10 mouse cellular contexts compared by ENCODE assay signal in genomic region chr3:41201782-41202181, GRCm38 (mm10).
DNase-seq lines count a peak whose midpoint lies in the region; ATAC-seq and TF ChIP-seq lines count a peak whose summit lies in the region.
"Had no signal": no experiment of that assay in that cellular context is flagged by ENCODE, and none has a peak within 500 bp of the region (broad histone marks: within the 10 kb centered on the region; RNA-seq: fewer than 3 reads in every experiment).

No protein-coding gene starts in this region.

- H3K36me3 ChIP-seq in lung, embryonic 14.5 days (ENCODE audit: insufficient read depth): no peaks in the 10 kb centered on the region
- no peaks in the 10 kb centered on the region for H3K36me3 ChIP-seq in small intestine, adult 2 months (ENCODE audit: control insufficient read depth, insufficient read depth, low read length)
- H3K36me3 ChIP-seq: G1E had no signal

- DNase-seq in embryo, embryonic 10 days (ENCODE audit: low spot score): peak; percentile 57
- no peak for DNase-seq in embryo, embryonic 9.5 days (ENCODE audit: extremely low spot score)
- peak; percentile 68 for DNase-seq in lung, embryonic 14.5 days
- no peak for DNase-seq in lung, postnatal 14 days
- DNase-seq in gastrocnemius, postnatal 14 days: no peak
- DNase-seq in MN1 (ENCODE audit: low spot score): no peak
- DNase-seq: lung, adult 2 months had no signal

- H3K4me1 ChIP-seq in lung, embryonic 14.5 days (ENCODE audit: insufficient read depth): no peaks in the 10 kb centered on the region
- no peaks in the 10 kb centered on the region for H3K4me1 ChIP-seq in bone marrow, adult 2 months (ENCODE audit: control insufficient read depth, insufficient read depth, low read length)
- H3K4me1 ChIP-seq in small intestine, adult 2 months (ENCODE audit: control insufficient read depth, insufficient read depth, insufficient read length, low read length): no peaks in the 10 kb centered on the region

- peak; percentile 50 for TF ChIP-seq CTCF in lung, embryonic 14.5 days (IDR thresholded peaks at IDR 0.05; ENCODE audit: low read depth)
- peak; percentile 54; the same call in 1 of the 2 replicates for TF ChIP-seq CTCF in bone marrow, adult 2 months (IDR thresholded peaks at IDR 0.05; ENCODE audit: control insufficient read depth, insufficient read depth, low read length)
- peak; percentile 43; the same call in 1 of the 2 replicates for TF ChIP-seq CTCF in small intestine, adult 2 months (IDR thresholded peaks at IDR 0.05; ENCODE audit: extremely low read depth, insufficient read length, insufficient replicate concordance, low read depth, low read length)

- H3K9me3 ChIP-seq in lung, embryonic 14.5 days (ENCODE audit: low read depth, low read length): no peaks in the 10 kb centered on the region
- H3K9me3 ChIP-seq: G1E had no signal

- no peak for TF ChIP-seq POLR2A in bone marrow, adult 2 months (IDR thresholded peaks at IDR 0.05; ENCODE audit: borderline replicate concordance, control insufficient read depth, low read depth, low read length)
- TF ChIP-seq POLR2A in small intestine, adult 2 months (IDR thresholded peaks at IDR 0.05; ENCODE audit: low read depth, low read length): no peak

- ATAC-seq in lung, embryonic 14.5 days (ENCODE audit: insufficient read depth): no peak

- no peak overlapping the region for H3K9ac ChIP-seq in lung, embryonic 14.5 days

- no peak overlapping the region for H3K27ac ChIP-seq in lung, embryonic 14.5 days (ENCODE audit: low read depth)
- no peak overlapping the region for H3K27ac ChIP-seq in bone marrow, adult 2 months (ENCODE audit: control insufficient read depth, insufficient read depth, low read depth, low read length, poor library complexity)
- H3K27ac ChIP-seq in small intestine, adult 2 months (ENCODE audit: insufficient read depth, low read depth, low read length): no peak overlapping the region

- no peak overlapping the region for H3K4me2 ChIP-seq in lung, embryonic 14.5 days

- H3K4me3 ChIP-seq in lung, embryonic 14.5 days (ENCODE audit: low read depth, low read length): no peak overlapping the region
- no peak overlapping the region for H3K4me3 ChIP-seq in bone marrow, adult 2 months (replicated peaks; ENCODE audit: control insufficient read depth, low read depth, low read length)
- no peak overlapping the region for H3K4me3 ChIP-seq in small intestine, adult 2 months (ENCODE audit: low read depth, low read length)

- no peaks in the 10 kb centered on the region for H3K27me3 ChIP-seq in lung, embryonic 14.5 days (ENCODE audit: insufficient read depth, low read length)
- no peaks in the 10 kb centered on the region for H3K27me3 ChIP-seq in small intestine, adult 2 months (ENCODE audit: control insufficient read depth, insufficient read depth, low read length)

- 40% methylated on average over 4 of the region's 4 CpGs for whole genome bisulfite sequencing in lung, embryonic 14.5 days
- WGBS in bone marrow, adult 2 months: 31% methylated on average over 4 of the region's 4 CpGs
- 35% methylated on average over 4 of the region's 4 CpGs for WGBS in small intestine, adult 2 months

- intact Hi-C loops in gastrocnemius, postnatal 14 days (cut with DNase I; ENCODE audit: low total_unique reads): no loop called here

Comparison
In these comparisons a context has a peak if more than half of its experiments do, and no peak if none do; other contexts are left out.
1. DNase-seq: peak in embryo, embryonic 10 days (single experiment) and lung, embryonic 14.5 days (single experiment); none in embryo, embryonic 9.5 days (single experiment), lung, postnatal 14 days (single experiment), gastrocnemius, postnatal 14 days (single experiment) and MN1 (single experiment).
2. Peak in every context shown above with its lines, with median percentiles within 50 percentile points of each other: CTCF ChIP-seq.